Mouse (Mus musculus) T-helper 17 cell (primary cell): ENCODE measurements around the gene Lsm4.

ENCODE experiments used
- in situ Hi-C, 2 experiments: fragments of 300-600 bp; cut with MboI, MseI; formaldehyde crosslinking; loops; 1 replicate in 1 of 2; 2 replicates in 1 of 2; pipeline ENCODE4 v1.15.1; 2025; ENCODE audit warnings: high pct_unique_total_duplicates in 2 of 2

Gene Lsm4

DNA sequence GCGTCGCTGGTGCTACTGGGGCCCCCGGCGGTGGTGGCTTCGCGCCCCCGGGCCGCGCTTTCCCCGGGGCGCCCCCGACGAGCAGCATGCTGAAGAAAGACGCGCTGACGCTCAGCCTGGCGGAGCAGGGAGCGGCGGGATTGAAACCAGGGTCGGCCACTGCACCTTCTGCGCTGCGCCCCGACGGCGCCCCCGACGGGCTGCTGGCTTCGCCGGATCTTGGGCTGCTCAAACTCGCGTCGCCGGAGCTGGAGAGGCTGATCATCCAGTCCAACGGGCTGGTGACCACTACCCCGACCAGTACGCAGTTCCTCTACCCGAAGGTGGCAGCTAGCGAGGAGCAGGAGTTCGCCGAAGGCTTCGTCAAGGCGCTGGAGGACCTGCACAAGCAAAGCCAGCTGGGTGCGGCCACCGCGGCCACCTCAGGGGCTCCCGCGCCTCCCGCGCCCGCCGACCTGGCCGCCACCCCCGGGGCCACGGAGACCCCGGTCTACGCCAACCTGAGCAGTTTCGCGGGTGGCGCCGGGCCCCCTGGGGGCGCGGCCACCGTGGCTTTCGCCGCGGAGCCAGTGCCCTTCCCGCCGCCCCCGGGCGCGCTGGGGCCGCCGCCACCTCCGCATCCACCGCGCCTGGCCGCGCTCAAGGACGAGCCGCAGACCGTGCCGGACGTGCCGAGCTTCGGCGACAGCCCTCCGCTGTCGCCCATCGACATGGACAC is 26.2 kb downstream of the Lsm4 start:
- in situ Hi-C loops: loop anchor here in 1 of 2 experiments (5.0 kb wide), 1 partner anchor 87 kb away; no protein-coding TSS in a partner anchor

DNA sequence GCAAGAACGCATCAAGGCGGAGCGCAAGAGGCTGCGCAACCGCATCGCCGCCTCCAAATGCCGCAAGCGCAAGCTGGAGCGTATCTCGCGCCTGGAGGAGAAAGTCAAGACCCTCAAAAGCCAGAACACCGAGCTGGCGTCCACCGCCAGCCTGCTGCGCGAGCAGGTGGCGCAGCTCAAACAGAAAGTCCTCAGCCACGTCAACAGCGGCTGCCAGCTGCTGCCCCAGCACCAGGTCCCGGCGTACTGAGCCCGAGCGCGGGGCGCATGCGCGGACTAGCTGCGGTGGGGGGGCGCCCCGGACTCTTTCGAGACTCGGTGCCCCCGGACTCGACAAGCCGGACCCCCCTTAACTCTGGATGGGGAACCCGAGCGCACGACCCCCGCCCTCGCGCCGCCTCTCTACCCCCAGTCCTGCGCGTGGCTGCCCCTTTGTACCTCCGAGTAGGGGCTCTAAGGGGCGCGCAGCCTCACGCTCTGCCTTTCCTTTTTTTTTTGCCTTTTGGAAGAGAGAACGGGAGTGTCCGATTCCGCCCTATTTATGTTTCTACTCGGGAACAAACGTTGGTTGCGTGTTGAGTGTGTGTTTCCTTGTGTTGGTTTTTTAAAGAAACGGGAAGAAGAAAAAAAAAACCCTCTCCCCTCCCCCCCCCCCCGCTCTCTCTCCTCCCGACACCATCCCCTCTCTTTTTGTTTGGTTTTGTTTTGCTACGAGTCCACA is 26.9 kb downstream of the Lsm4 start:
- in situ Hi-C loops: loop anchor here (5.0 to 10.0 kb wide), 2 partner anchors 88 to 565 kb away; no protein-coding TSS in a partner anchor

DNA sequence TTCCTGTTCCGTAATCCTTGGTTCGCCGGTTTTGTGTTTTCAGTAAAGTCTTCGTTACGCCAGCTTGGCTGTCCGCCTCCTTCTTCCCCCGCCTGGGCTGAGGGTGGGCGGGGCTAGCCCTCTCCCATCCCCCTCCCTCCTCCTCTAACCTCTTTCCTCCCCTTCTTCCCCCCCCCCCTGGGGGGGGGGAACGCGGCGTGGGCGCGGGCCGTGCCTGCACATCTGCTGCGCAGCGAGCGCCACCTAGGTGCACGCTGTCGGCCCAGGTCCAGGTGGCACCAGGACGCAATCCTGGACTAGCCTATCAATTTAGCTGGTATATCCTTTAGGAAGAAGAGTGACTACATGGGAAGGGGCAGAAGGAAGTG is 27.5 kb downstream of the Lsm4 start:
- in situ Hi-C loops: loop anchor here in 1 of 2 experiments (10.0 kb wide), 1 partner anchor 564 kb away; no protein-coding TSS in a partner anchor

DNA sequence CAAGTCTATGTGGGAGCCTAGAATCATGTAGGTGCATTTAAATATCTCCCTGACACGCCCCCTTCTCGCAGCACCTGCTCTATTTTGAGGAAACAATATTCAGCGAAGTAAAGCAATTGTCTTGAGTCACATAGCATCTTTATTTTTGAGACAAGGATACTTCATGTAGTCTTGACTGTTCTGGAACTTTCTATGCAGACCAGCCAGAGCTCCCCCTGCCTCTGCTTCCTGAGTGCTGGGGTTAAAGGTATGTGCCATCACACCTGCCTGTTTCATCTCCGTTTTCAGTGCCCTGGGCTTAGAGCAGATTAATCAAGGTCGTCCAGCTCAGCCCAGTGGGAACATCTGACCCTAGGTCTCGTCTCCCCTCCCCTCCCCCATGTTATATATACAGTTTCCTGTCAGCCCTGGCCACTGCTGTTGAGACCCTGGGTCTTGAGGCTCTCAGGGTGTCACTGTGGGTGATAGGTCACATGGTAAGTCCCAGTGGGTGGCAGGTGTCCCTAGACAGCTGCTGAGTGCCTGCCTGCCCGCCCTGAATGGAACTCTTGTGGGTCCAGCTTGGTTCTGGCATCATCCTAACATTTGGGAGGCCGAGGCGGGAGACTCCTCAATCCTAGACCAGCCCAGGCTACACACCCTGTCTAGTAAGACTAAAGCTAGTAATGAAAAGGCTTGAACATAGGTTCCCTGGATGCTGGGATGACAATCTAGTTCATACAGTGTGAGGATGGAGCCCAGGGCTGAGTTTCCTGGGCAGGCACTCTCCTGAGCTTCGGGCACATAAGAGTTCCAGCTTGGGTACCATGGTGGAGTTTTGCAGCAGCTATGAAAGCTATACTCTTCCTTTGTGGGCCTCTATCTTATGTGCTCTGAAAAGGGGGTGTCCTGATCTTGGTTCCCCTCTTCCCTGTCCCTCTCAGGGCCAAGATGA is 28.3 kb downstream of the Lsm4 start:
- in situ Hi-C loops: loop anchor here in 1 of 2 experiments (10.0 kb wide), 1 partner anchor 563 kb away; no protein-coding TSS in a partner anchor

DNA sequence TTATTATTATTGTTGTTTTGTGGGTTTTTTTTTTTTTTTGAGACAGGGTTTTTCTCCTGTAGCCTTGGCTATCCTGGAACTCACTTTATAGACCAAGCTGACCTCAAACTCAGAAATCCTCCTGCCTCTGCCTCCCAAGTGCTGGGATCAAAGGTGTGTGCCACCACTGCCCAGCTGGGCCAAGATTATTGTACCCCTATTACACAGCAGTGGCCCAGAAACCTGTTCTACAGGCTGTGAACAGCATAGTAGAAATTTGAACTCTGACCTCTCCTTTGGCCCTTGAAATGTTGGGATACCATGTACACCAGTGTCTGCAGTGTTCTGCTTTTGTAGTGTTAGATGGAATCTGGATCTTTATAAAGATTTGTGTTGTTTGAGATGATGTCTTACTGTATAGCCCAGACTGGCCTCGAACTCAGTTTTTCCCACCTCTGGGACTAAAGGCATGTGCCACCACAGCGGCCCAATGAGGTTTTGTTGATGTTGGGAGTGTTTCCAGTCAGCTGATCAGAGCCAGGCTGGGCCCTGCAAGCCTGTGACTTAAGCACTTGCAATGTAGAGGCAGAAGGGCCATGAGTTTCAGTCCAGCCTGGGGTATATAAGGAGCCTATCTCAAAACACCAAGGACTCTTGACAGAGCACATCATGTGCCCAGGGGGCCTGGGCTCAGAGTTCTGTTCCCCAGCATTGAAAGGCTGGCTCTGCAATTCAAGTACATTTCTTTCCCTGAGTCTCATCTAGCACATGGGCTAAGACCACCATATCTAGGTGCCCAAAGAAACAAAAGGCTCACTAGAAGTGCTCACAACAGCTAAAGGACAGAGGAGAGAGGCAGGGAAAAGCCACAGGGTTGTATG is 29.2 kb downstream of the Lsm4 start:
- in situ Hi-C loops: loop anchor here in 1 of 2 experiments (10.0 kb wide), 1 partner anchor 563 kb away; no protein-coding TSS in a partner anchor

DNA sequence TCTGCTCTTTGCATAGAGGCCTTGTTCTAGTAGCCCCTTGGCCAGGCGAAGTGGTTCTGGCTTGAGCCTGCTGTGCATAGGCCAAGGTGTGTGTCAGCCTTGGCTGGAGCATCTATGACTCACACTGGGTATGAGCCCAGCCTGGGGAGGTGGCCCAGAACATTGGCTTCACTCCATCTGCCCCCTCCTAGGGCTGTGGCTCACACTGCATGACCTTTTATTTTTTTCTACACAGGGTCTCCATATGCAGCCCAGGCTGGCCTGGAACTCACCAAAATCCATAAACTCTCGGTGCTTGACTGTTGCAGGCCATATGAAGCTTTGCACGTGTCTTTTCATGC is 29.8 kb downstream of the Lsm4 start:
- in situ Hi-C loops: loop anchor here in 1 of 2 experiments (10.0 kb wide), 1 partner anchor 562 kb away; no protein-coding TSS in a partner anchor

DNA sequence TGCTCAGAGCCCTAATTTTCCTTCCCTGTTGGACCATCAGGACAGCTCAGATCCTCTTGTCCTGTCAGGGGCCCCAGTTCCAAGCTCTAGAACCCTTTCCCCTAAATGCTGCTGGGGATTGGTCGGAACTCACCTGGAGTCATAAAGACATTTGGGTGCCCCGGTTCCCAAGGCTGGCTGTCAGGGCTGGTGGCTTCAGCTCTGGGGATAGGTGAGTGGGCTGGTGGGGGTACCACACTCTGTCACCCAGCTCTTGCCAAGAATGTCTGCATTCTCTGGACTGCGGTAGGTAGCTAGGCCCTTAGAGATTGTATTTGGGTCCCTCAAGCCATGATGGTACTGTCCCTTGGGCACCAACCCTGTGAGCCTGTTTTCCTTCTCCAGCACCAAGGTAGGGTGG is 30.2 kb downstream of the Lsm4 start, which contains the start of gene Iqcn:
TSS of gene Iqcn (plus strand) at position 171 of the 400 bp plus-strand sequence.
- in situ Hi-C loops: loop anchor here in 1 of 2 experiments (10.0 kb wide), 1 partner anchor 562 kb away; no protein-coding TSS in a partner anchor

DNA sequence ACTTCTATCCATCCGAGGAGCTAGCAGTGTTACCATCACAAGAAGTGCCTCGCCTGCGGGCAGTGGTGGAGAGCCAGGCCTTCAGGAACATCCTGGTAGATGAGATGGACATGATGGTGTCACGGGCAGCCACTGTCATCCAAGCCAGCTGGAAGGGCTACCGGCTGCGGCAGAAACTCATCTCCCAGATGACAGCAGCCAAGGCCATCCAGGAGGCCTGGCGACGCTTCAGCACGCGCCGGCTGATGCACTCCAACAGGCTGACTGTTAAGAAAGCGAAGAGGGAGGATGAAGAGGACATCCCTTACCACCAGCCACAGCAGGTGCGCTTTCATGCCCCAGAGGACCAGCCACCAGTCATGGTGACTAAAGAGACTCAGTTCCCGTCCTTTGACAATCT is 35.2 kb downstream of the Lsm4 start:
- in situ Hi-C loops: loop anchor here in 1 of 2 experiments (10.0 kb wide), 1 partner anchor 557 kb away; no protein-coding TSS in a partner anchor

DNA sequence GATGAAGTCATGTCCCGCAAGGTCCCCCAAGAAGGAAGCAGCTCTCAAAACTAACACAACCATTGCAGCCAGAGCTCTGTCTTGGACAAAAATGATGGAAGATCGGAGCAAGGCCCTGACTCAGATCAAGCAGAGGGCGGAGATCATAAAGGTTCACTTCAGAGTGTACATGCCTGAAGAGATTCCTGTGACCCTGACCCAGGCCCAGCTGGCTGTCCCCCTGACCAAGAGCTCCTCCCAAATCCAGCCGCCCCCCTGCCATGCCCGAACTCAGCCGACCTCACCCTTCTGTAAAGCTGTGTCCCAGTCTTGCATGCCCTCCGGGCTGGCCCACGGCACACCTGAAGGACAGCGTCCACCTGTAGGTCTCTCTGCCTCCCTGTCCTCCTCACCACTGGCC is 36.7 kb downstream of the Lsm4 start:
- in situ Hi-C loops: loop anchor here (5.0 to 10.0 kb wide), 3 partner anchors 38 to 555 kb away; partner anchors contain the start of gene Rab3a (in 1 of the 2)

DNA sequence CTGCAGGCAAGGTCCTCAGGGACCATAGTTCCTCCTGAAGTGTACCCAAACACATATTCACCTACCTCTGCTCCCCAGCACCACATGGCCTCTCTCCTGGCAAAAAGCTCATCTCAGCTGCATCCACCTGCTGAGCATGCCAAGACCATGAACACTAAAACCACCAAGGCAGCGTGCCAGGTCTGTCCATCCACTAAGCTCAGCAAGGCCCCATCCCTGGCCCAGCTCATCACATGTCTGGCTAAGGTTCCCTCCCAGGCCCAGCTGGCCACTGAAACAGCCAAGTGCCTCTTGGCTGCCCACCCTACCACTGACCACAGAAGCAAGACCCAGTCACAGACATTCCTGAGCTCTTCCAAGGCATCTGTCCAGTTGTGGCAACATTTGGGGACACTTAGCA is 37.2 kb downstream of the Lsm4 start:
- in situ Hi-C loops: loop anchor here (5.0 kb wide), 2 partner anchors 37 to 42 kb away; partner anchors contain the start of gene Rab3a (in 1 of the 2)

DNA sequence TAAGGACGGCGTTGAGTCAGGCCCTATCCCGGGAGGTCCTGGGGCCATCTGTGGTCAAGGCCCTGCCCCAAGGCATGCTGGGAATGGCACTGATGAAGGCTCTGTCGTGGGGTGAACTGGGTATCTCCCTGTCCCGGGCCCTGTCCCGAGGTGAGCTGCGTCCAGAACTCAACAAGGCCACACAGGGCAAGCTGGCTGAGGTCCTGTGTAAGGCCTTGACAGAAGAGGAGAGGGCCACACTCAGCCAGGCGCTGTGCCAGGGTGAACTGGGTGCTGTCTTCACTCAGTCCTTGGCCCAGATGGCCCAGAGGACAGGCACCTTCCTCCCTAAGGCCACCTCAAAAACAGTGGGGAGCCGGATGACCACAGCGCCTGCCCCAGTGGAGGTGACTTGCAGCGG is 38.0 kb downstream of the Lsm4 start:
- in situ Hi-C loops: loop anchor here (5.0 kb wide), 2 partner anchors 36 to 41 kb away; partner anchors contain the start of gene Rab3a (in 1 of the 2)

DNA sequence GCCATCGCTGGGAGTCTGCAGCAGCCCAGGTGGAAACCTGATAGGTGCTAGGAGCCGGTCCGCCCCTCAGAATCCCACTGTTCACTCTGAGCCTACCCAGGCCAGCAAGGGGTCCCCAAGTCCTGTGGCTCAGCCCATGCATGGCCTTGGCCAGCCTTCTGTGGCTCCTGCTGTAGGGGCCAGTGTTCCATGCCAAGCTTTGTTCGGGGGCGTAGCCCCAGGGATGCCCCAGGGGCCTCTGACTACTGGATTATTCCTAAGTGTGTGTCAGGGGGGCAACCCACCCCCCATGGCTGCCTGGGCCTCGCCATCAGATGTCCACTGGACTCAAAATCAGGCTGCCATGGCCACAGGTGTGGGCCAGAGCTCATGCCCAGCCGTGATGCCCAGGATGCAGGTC is 40.9 kb downstream of the Lsm4 start:
- in situ Hi-C loops: loop anchor here (5.0 kb wide), 2 partner anchors 33 to 38 kb away; partner anchors contain the start of gene Rab3a (in 1 of the 2)

DNA sequence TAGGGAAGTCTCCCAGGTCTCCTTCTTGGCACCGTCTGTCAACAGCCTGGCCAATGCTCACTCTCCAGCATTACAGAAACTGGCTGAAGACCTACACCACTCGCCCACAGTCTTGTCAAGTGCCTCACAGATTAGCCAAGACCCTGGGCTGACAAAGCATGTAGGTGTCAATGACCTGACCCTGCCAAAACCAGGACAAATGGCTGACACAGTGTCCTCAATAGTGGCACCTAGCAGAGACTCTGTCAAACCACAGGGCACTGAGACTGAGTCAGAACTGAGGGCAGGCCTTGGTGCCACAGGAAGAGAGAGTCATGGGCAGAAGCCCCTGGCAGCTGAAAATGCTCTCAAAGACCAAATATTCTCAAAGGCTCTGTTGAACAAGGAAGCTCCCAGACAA is 42.0 kb downstream of the Lsm4 start:
- in situ Hi-C loops: loop anchor here in 1 of 2 experiments (5.0 kb wide), 1 partner anchor 127 kb away; no protein-coding TSS in a partner anchor

DNA sequence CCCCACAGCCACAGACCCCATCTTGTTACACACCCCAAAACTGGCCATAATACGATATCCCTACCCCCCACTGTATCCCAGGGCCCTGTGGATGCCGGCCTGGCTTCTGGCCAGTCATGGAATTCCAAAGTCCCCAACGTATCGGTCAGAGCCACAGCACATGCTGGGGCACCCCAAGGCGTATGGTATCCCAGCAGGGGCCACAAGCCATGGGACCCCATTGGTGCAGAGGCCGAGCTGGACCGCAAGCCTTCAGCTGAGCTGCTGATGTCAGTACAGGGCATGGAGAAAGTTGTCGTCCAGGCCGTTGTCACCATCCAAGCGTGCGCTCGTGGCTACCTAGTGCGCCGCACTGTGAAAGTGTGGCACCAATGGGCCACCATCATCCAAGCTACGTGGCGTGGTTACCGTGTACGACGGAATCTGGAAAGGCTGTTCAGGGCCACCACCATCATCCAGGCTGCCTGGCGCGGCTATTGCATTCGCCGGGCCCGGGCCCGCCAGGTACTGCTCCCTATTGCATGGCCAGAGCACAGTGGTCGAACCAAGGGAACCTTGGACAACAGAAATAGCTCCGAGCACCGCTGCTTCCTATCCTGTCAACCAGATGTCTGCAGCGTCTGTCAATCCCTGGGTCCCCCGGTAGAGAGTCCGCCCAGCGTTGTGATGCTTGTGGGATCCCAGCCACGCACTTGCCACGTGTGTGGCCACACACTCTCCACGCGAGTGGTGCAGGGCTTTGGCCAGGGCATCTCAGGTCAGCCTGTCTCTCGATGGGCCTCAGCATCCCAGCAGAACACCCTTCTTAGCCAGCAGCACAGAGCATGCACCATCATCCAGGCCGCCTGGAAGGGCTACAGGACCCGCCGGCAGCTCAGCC is 43.7 kb downstream of the Lsm4 start:
- in situ Hi-C loops: loop anchor here in 1 of 2 experiments (5.0 kb wide), 1 partner anchor 126 kb away; no protein-coding TSS in a partner anchor

DNA sequence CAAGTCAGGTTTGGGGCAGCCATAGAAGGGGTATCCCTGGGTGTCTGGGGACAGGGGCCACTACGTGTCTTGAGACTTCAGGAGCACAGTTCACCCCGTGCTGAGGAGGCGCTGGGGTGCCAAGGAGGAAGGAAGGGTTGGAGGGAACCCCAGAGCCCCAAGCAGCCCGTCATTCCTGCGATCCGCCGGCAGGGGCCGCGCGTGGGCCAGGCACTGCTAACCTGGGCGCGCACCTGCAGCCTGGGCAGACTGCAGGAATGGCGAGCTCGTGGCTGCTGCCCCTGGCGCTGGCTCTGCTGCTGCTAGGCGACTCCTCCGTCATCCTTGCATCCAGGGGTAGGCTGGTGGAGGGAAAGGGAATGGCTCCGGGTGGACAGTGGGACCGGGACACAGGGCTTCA is 45.2 kb downstream of the Lsm4 start, which contains the start of gene Gm3336:
TSS of gene Gm3336 (plus strand) at position 247 of the 400 bp plus-strand sequence.
- in situ Hi-C loops: loop anchor here in 1 of 2 experiments (5.0 kb wide), 1 partner anchor 124 kb away; no protein-coding TSS in a partner anchor

DNA sequence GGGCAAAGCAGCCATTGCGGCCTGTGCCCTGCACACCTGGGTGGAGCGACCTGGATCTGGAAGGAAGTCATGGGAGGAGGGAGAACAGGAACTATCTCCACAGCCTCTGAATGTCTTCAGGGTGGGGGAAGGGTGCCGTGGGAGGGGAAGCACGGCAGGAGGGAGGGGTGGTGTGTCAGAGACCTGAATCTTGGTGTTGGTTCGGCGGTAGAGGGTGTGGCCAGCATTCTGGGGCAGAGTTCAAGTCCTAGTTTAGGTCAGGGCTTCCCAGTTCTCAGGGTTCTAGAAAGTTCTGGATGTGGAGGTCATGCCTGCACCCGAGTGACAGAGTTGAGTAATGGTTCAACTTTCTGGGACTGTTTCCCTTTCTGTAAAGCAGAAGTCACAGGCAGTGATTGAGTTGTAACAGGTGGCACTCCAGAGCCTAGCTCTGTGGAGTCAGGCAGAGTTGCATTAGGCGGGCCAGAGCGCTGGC is 46.8 kb downstream of the Lsm4 start:
- in situ Hi-C loops: loop anchor here in 1 of 2 experiments (5.0 kb wide), 1 partner anchor 122 kb away; no protein-coding TSS in a partner anchor

DNA sequence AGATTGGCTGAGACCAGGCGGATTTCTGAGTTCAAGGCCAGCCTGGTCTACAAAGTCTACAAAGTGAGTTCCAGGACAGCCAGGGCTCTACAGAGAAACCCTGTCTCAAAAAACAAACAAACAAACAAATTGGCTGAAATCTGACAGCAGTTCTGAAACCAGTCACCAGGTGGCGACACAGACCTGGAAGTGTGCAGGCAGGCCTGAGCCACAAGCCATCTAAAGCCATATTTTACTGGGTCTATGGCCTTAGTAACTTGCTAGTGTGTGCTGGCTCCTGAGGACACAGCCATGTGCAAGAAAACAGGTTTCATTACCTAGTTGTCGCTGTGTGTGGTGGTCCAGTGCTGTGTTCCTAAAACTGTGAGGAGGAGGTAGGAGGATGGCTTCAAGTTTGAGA is 47.7 kb downstream of the Lsm4 start:
- in situ Hi-C loops: no loop called here

DNA sequence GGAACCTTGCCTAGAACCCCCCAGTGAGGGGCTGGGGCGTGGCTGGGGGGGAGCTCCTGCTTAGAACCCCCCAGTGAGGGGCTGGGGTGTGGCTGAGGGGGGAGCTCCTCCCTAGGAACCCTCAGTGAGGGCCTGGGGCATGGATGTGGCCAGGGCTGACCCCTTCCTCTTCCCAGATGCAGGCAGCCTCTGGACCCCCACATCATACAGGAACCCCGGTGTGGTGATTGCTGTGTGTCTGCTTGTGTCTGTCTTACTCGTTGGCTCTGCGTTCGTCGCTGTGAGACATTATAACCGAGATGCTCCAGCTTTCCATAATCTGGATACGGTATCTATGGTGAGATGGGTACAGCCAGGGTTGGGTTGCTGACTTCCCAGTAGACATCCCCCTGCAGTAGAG is 48.6 kb downstream of the Lsm4 start:
- in situ Hi-C loops: no loop called here
